Mouse (Mus musculus) heart, embryonic 11.5 days (tissue): Measurements from ENCODE around the gene Timp2. TPM values are rescaled to one million over a fixed set of nuclear protein-coding genes. Genes with fewer than 3 reads are reported as not detected.
A peak's percentile ranks its signal among the peaks of the same experiment; 100 is the strongest.

Experiments
- ATAC-seq: fragments of 200-750 bp; cut with Nextera tagmentation; replicated peaks from 2 replicates; pipeline ENCODE4 v1.8.0; 2017; ENCODE audit warnings: moderate library complexity; ENCODE audit not compliant: insufficient number of reproducible peaks, low FRiP score, low TSS enrichment
- H3K27ac ChIP-seq: fragments of 300-500 bp; sonication (generic); 2 replicates; pipeline ENCODE4 v1.5.1; 2014; ENCODE audit warnings: mild to moderate bottlenecking, low read depth, low read length
- H3K27me3 ChIP-seq: fragments of 300-500 bp; sonication (generic); 2 replicates; pipeline ENCODE4 v1.6.1; 2014; ENCODE audit warnings: mild to moderate bottlenecking, low read length, mixed read lengths; ENCODE audit not compliant: control insufficient read depth, insufficient read depth
- H3K36me3 ChIP-seq: fragments of 300-500 bp; sonication (generic); 2 replicates; pipeline ENCODE4 v1.6.1; 2014; ENCODE audit warnings: mild to moderate bottlenecking, low read length, moderate library complexity, mixed read lengths; ENCODE audit not compliant: control insufficient read depth, insufficient read depth
- H3K4me1 ChIP-seq: fragments of 300-500 bp; sonication (generic); 2 replicates; pipeline ENCODE4 v1.6.1; 2014; ENCODE audit warnings: low read length; ENCODE audit not compliant: control insufficient read depth, insufficient read depth
- H3K4me2 ChIP-seq: fragments of 300-500 bp; sonication (generic); 2 replicates; pipeline ENCODE4 v1.6.1; 2014; ENCODE audit warnings: mild to moderate bottlenecking, moderate library complexity
- H3K4me3 ChIP-seq: fragments of 300-500 bp; sonication (generic); 2 replicates; pipeline ENCODE4 v1.5.1; 2014; ENCODE audit warnings: low read depth, low read length
- H3K9ac ChIP-seq: fragments of 300-500 bp; sonication (generic); 2 replicates; pipeline ENCODE4 v1.6.1; 2014; ENCODE audit warnings: mild to moderate bottlenecking, low read depth, low read length, moderate library complexity
- H3K9me3 ChIP-seq: fragments of 300-500 bp; sonication (generic); replicated peaks from 2 replicates; pipeline ENCODE4 v1.6.1; 2016; ENCODE audit warnings: low read length; ENCODE audit not compliant: control insufficient read depth
- WGBS: fragments of 180-500 bp; shearing (Covaris S2); extraction: QIAGEN DNeasy Blood & Tissue Kit; methylation state at CpG from one replicate; pipeline ENCODE4 v1.1.7; 2014; ENCODE audit not compliant: insufficient replicate concordance; 5-methylcytosine and 5-hydroxymethylcytosine counted together
- polyA plus RNA-seq: library from polyadenylated mRNA; unstranded; fragments of >200 nt; fragmentation: Nextera tagmentation; extraction: Ambion mirVana; gene quantifications from 2 replicates; pipeline ENCODE4 v1.2.1, GENCODE M21; 2014

Timp2 gene
- polyA plus RNA-seq = 46.0 and 50.8 TPM in 2 replicates

DNA sequence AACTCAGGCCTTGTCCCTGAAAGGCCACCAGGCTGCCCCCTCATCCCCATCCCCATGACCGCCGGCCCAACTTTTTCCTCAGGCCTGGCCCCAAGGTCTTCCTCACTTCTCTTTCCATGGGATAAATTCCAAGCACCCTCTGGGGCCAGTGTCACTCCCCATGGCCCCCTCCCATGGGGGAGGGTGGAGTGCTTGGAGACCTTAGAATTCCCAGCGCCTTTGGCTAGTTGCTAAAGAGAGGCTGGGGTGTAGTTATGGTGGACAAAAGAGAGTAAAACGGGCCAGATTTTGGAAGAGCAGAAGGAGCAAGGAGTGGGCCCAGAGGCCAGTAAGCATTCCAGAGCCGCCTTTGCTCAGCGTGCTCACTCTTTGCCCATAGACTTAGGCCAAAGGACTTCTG is at the start of gene Timp2:
Gene Timp2, minus strand, starts transcription at position 101 of the 400 bp plus-strand sequence.
- Histone ChIP-seq H3K27me3 (no peaks in the 10 kb centered on the region), H3K4me2 (peak within 1 kb of the TSS; percentile 72), H3K9ac (peak within 1 kb of the TSS; percentile 88), H3K9me3 (no peaks in the 10 kb centered on the region), H3K27ac (peak within 1 kb of the TSS; percentile 74), H3K4me3 (peak within 1 kb of the TSS; percentile 72), H3K36me3 (0 out of 2 replicates have a peak, but pooled peaks cover 2% of the 10 kb centered on the region), H3K4me1 (peaks cover 19% of the 10 kb centered on the region)
- 35% methylated on average over 6 of the region's 6 CpGs for WGBS
- ATAC-seq = no peak

DNA sequence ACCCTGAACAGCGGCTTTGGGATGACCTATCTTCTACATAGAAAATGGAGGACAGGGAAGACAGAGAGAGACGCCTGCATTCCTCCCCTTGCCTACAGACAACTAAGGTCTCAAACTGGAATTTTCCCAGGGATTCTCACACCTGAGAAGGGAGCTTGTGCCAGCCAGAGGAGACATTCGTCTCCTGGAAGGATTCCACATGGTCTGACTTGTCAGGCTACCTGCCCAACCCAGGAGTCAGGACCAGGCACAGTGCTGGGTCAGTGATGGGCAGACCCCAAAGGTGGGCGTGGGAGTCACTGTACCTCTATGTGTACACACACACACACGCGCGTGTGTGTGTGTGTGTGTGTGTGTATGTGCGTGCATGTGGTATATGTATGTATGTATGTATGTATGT is 49.8 kb upstream of the Timp2 start:
- Histone ChIP-seq H3K4me3 (no peak overlapping the region), H3K27ac (no peak overlapping the region), H3K9me3 (no peaks in the 10 kb centered on the region), H3K9ac (no peak overlapping the region), H3K4me2 (no peak overlapping the region), H3K27me3 (no peaks in the 10 kb centered on the region), H3K4me1 (peaks cover 23% of the 10 kb centered on the region), H3K36me3 (peaks cover 3% of the 10 kb centered on the region; the same call in 1 of the 2 replicates)
- ATAC-seq = no peak
- 89% methylated on average over 8 of the region's 8 CpGs for WGBS

GRCm38 (mm10) chr11:118403951-118404899 is 48.7 kb upstream of the Timp2 start:
- no peak for ATAC-seq
- no peak overlapping the region for H3K27ac ChIP-seq
- H3K4me2 ChIP-seq = no peak overlapping the region
- no peak overlapping the region for H3K4me3 ChIP-seq
- no peaks in the 10 kb centered on the region; the same call in 1 of the 2 replicates for H3K36me3 ChIP-seq
- peaks cover 32% of the 10 kb centered on the region for H3K4me1 ChIP-seq
- H3K27me3 ChIP-seq = no peaks in the 10 kb centered on the region
- H3K9me3 ChIP-seq = no peaks in the 10 kb centered on the region
- 61% methylated on average over 6 of the region's 6 CpGs for WGBS
- no peak overlapping the region for H3K9ac ChIP-seq

- Histone ChIP-seq H3K4me1 (peaks cover 32% of the 10 kb centered on the region), H3K36me3 (no peaks in the 10 kb centered on the region; the same call in 1 of the 2 replicates), H3K27ac (no peak overlapping the region), H3K9ac (no peak overlapping the region), H3K4me2 (no peak overlapping the region), H3K4me3 (no peak overlapping the region), H3K9me3 (no peaks in the 10 kb centered on the region), H3K27me3 (no peaks in the 10 kb centered on the region)
- 87% methylated on average over 2 of the region's 2 CpGs for WGBS
- no peak for ATAC-seq
Observed at GRCm38 (mm10) chr11:118403183-118403582, 47.6 kb upstream of the Timp2 start.

- WGBS = 32% methylated on average over 7 of the region's 7 CpGs
- no peaks in the 10 kb centered on the region for H3K27me3 ChIP-seq
- H3K9me3 ChIP-seq = no peaks in the 10 kb centered on the region
- no peak within 1 kb of the TSS for H3K4me2 ChIP-seq
- no peak for ATAC-seq
- H3K9ac ChIP-seq = peak within 1 kb of the TSS; percentile 62
- no peak within 1 kb of the TSS for H3K4me3 ChIP-seq
- H3K4me1 ChIP-seq = peaks cover 32% of the 10 kb centered on the region
- H3K27ac ChIP-seq = peak within 1 kb of the TSS; percentile 41
- no peaks in the 10 kb centered on the region for H3K36me3 ChIP-seq
Observed at GRCm38 (mm10) chr11:118401760-118402280, 46.3 kb upstream of the Timp2 start, which contains the start of gene Lgals3bp. Gene Lgals3bp (minus strand): TSS chr11:118402092.

- Histone ChIP-seq H3K9ac (no peak overlapping the region), H3K4me1 (peaks cover 32% of the 10 kb centered on the region), H3K36me3 (no peaks in the 10 kb centered on the region), H3K4me3 (no peak overlapping the region), H3K4me2 (no peak overlapping the region), H3K9me3 (no peaks in the 10 kb centered on the region), H3K27ac (peak overlapping the region; percentile 41), H3K27me3 (no peaks in the 10 kb centered on the region)
- 79% methylated on average over 4 of the region's 4 CpGs for WGBS
- ATAC-seq = no peak
Observed at GRCm38 (mm10) chr11:118401195-118401594, 45.7 kb upstream of the Timp2 start.

DNA sequence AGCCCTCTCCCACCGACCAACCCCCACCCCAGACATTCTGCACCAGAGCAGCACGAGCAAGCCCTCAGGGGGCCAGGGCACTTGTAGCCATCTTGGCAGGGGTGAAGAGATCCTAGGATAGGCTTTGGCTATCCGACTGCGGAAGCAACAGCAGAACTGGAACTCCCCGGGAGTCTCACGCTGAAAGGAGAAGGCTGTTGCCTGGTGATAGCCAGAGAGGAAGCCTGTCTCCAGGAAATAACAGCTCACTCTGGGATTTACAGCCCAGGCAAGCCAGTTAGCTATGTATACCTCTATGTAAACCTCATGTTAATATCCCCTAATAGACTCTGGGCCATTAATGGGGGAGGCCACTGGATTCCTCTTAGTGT is 45.0 kb upstream of the Timp2 start:
- no peak overlapping the region for H3K4me3 ChIP-seq
- peaks cover 32% of the 10 kb centered on the region for H3K4me1 ChIP-seq
- H3K27me3 ChIP-seq = no peaks in the 10 kb centered on the region
- H3K9ac ChIP-seq = no peak overlapping the region
- ATAC-seq = 0 out of 2 replicates have a peak, but pooled peaks have one; percentile 5
- no peaks in the 10 kb centered on the region for H3K9me3 ChIP-seq
- 9% methylated on average over 6 of the region's 6 CpGs for WGBS
- peak overlapping the region; percentile 51 for H3K27ac ChIP-seq
- no peaks in the 10 kb centered on the region for H3K36me3 ChIP-seq
- no peak overlapping the region for H3K4me2 ChIP-seq

GRCm38 (mm10) chr11:118399891-118400565 is 44.5 kb upstream of the Timp2 start:
- Histone ChIP-seq H3K4me1 (peaks cover 32% of the 10 kb centered on the region), H3K9me3 (no peaks in the 10 kb centered on the region), H3K9ac (no peak overlapping the region), H3K27ac (peak overlapping the region; percentile 51), H3K36me3 (no peaks in the 10 kb centered on the region), H3K27me3 (no peaks in the 10 kb centered on the region), H3K4me2 (no peak overlapping the region), H3K4me3 (no peak overlapping the region)
- ATAC-seq = no peak
- WGBS = 29% methylated on average over 5 of the region's 5 CpGs
